Mouse (Mus musculus) erythroblast, embryonic 14.5 days (primary cell): ENCODE data around the gene Slc17a2.
A peak's percentile ranks its signal among the peaks of the same experiment; 100 is the strongest.
"Not testable (repeated sequence)": the region's sequence is repeated elsewhere in the genome, so short reads cannot be mapped to it uniquely, and the experiment has no call there.

Experiments used
- GATA1 ChIP-seq: IDR thresholded peaks from 2 replicates; pipeline ENCODE4 v1.6.1; 2012; ENCODE audit warnings: low read length, inconsistent platforms, mixed read lengths
- TAL1 ChIP-seq: IDR thresholded peaks from 3 replicates; pipeline ENCODE4 v1.6.1; 2012; ENCODE audit warnings: low read length, inconsistent platforms, mixed read lengths

DNA sequence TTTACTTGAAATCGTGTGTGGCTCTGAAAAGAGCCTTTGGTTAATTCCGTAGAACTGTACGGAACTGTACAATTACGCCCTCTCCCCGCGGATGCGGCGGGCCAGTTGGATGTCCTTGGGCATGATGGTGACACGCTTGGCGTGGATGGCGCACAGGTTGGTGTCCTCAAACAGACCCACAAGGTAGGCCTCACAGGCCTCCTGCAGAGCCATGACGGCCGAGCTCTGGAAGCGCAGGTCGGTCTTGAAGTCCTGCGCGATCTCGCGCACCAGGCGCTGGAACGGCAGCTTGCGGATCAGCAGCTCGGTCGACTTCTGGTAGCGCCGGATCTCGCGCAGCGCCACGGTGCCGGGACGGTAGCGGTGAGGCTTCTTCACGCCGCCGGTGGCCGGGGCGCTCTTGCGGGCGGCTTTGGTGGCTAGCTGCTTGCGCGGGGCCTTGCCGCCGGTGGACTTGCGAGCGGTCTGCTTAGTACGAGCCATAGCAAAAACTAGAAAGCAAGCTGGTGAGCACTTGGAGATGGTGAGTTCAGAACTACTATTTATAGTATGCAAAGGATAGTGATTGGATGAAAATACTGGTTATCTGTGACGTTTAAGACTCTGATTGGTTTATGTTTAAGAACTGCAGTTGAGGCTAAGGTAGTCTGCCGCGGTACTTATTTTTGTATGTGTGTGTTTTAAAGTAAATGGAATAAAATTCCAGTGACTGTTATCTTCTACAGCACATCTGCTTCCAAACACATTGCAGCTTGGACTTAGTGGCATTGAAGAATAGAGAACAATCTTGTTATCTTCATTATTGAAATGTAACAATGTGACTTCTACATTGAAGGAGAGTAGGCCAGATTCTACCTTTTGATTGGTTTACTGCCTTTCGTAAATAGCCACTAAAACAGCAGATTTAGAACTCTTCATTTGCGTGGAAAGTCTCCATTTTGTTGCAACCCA, 44.6 kb upstream of the Slc17a2 start, which contains the start of gene Hist1h3a:
- TF ChIP-seq GATA1 = peak; percentile 51; the same call in 1 of the 2 replicates
- TF ChIP-seq TAL1 = not testable (repeated sequence)
